Mouse (Mus musculus) kidney, embryonic 16.5 days (tissue): Measurements from ENCODE around the gene Gtf2a1l. TPM values are rescaled to one million over a fixed set of nuclear protein-coding genes. Genes with fewer than 3 reads are reported as not detected.
A peak's percentile ranks its signal among the peaks of the same experiment; 100 is the strongest.

Experiments
- ATAC-seq: fragments of 200-750 bp; cut with Nextera tagmentation; 2 replicates; pipeline ENCODE4 v1.8.0; 2017; ENCODE audit warnings: moderate TSS enrichment; ENCODE audit not compliant: low FRiP score, low TSS enrichment
- H3K27ac ChIP-seq: fragments of 300-500 bp; sonication (generic); 2 replicates; pipeline ENCODE4 v1.5.1; 2014; ENCODE audit warnings: low read length
- H3K27me3 ChIP-seq: fragments of 300-500 bp; sonication (generic); 2 replicates; pipeline ENCODE4 v1.6.1; 2014; ENCODE audit warnings: low read length, control low read depth, mixed read lengths; ENCODE audit not compliant: insufficient read depth
- H3K36me3 ChIP-seq: fragments of 300-500 bp; sonication (generic); 2 replicates; pipeline ENCODE4 v1.6.1; 2014; ENCODE audit warnings: low read length, control low read depth, mixed read lengths; ENCODE audit not compliant: insufficient read depth
- H3K4me1 ChIP-seq: fragments of 300-500 bp; sonication (generic); 2 replicates; pipeline ENCODE4 v1.6.1; 2014; ENCODE audit warnings: low read length, control low read depth, mixed read lengths; ENCODE audit not compliant: insufficient read depth
- H3K4me2 ChIP-seq: fragments of 300-500 bp; sonication (generic); replicated peaks from 2 replicates; pipeline ENCODE4 v1.6.1; 2014; ENCODE audit warnings: low read depth, low read length
- H3K4me3 ChIP-seq: fragments of 300-500 bp; sonication (generic); 2 replicates; pipeline ENCODE4 v1.5.1; 2014; ENCODE audit warnings: mild to moderate bottlenecking, low read length
- H3K9ac ChIP-seq: fragments of 300-500 bp; sonication (generic); replicated peaks from 2 replicates; pipeline ENCODE4 v1.6.1; 2014; ENCODE audit warnings: low read length
- H3K9me3 ChIP-seq: fragments of 300-500 bp; sonication (generic); 2 replicates; pipeline ENCODE4 v1.6.1; 2016; ENCODE audit warnings: low read length, control low read depth
- WGBS: fragments of 180-500 bp; shearing (Covaris S2); extraction: QIAGEN DNeasy Blood & Tissue Kit; methylation state at CpG from one replicate; pipeline ENCODE4 v1.1.7; 2014; 5-methylcytosine and 5-hydroxymethylcytosine counted together
- polyA plus RNA-seq: library from polyadenylated mRNA; unstranded; fragments of >200 nt; fragmentation: Nextera tagmentation; extraction: Ambion mirVana; gene quantifications from 2 replicates; pipeline ENCODE4 v1.2.1, GENCODE M21; 2015

Gene Gtf2a1l
- polyA plus RNA-seq, 1 experiment from 2014 or later, result not detected

DNA sequence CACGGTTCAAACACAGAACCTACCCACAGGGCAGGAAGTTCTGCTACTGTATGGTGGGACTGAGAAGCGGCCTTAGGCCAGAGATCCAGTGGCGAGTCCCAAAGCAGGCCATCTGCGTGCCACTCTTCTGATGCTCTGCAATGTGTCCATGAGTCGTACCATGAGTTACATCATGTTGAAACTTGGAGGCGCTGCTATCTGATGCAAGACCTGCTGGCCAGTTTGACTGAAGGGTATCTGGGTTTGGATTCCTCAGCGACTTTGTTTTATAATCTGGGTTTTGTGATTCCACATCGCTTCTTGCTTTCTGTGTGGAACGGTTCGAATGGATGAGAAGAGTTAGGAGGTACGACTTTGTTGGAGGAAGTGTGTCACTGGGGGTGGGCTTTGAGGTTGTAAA, 23.2 kb upstream of the Gtf2a1l start:
- Histone ChIP-seq H3K36me3 (peaks cover 25% of the 10 kb centered on the region), H3K4me1 (no peaks in the 10 kb centered on the region), H3K27me3 (no peaks in the 10 kb centered on the region), H3K9me3 (peaks cover 2% of the 10 kb centered on the region; the same call in 1 of the 2 replicates), H3K9ac (no peak overlapping the region), H3K4me3 (no peak overlapping the region), H3K27ac (no peak overlapping the region), H3K4me2 (no peak overlapping the region)
- ATAC-seq, result no peak
- WGBS, result 92% methylated on average over 11 of the region's 11 CpGs

DNA sequence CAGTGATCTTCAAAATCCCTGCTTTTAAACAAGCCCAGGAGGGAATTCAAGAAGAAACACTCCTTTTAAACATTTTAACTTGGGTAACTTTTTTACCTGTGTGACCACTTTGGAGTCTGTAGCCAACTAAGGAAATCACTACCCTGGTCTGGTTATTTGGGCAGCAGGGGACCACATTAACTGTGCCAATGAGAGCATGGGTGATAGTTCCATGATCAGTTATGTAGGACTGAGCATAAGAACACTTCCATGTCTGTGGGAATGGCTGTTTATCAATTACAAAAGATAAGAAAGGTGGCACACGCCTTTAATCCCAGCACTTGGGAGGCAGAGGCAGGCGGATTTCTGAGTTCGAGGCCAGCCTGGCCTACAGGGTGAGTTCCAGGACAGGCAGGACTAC, 21.3 kb upstream of the Gtf2a1l start:
- Histone ChIP-seq H3K4me2 (no peak overlapping the region), H3K27ac (no peak overlapping the region), H3K36me3 (peaks cover 23% of the 10 kb centered on the region; the same call in 1 of the 2 replicates), H3K4me3 (no peak overlapping the region), H3K9me3 (peaks cover 2% of the 10 kb centered on the region; the same call in 1 of the 2 replicates), H3K9ac (no peak overlapping the region), H3K4me1 (no peaks in the 10 kb centered on the region), H3K27me3 (no peaks in the 10 kb centered on the region)
- no peak for ATAC-seq
- 92% methylated on average over 3 of the region's 3 CpGs for WGBS

DNA sequence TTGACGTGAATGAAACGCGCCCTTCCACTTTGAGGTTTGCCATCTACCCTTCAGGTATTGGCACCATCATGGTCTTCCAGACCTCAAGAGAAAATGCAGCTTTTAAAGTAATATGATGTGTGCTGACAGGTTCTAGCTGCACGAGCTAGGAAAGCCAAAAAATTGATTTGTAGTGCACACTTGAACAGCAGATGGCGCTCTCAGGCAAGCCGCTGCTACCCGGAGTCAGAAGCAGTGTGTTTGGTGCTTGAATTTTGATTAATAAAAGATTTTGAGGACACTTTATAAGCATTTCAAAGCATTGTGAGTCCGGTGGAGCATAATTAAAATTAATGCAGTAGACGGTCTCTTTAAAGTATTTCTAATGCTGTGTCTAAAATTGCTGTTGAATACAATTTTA, 16.4 kb upstream of the Gtf2a1l start:
- Histone ChIP-seq H3K9ac (no peak overlapping the region), H3K4me3 (no peak overlapping the region), H3K9me3 (peaks cover 2% of the 10 kb centered on the region; the same call in 1 of the 2 replicates), H3K4me2 (no peak overlapping the region), H3K27me3 (no peaks in the 10 kb centered on the region), H3K27ac (no peak overlapping the region), H3K36me3 (0 out of 2 replicates have a peak, but pooled peaks cover 7% of the 10 kb centered on the region), H3K4me1 (no peaks in the 10 kb centered on the region)
- ATAC-seq, result no peak
- WGBS, result 11% methylated on average over 9 of the region's 9 CpGs

DNA sequence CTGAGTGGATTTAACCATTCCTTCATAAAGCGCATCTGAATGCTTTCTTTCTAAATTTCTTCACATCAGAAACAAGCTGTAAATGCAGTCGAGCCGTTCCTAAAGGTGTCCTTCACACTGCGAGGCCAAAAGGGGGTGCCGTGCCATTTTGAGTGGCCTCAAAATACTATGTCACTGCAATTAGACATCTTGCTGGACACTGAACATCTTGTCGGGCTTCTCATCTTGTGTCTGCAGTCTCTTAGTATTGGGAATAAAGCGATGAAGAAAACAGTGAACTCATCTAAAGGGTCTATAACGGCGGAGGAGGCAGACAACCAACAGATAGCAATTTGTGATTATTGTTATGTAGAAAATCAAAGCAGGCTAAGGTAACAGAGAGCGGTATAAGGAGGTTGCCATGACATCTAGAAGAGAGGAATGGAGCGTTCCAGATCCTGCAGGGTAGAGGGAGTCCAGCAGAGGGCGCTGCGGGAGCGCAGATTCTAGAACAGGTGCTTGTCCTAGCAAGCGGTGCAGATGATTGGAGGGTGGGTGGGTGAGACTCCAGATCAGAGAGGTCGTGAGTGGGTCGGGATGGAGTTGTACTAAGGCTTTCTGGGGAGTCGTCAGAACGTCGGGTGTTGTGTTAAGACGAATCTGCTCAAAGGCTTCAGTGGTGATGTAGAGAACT, 15.6 kb upstream of the Gtf2a1l start:
- Histone ChIP-seq H3K27me3 (no peaks in the 10 kb centered on the region), H3K4me1 (no peaks in the 10 kb centered on the region), H3K4me3 (no peak overlapping the region), H3K36me3 (0 out of 2 replicates have a peak, but pooled peaks cover 6% of the 10 kb centered on the region), H3K4me2 (no peak overlapping the region; the same call in 1 of the 2 replicates), H3K9ac (no peak overlapping the region), H3K27ac (no peak overlapping the region), H3K9me3 (peaks cover 2% of the 10 kb centered on the region; the same call in 1 of the 2 replicates)
- 19% methylated on average over 21 of the region's 21 CpGs for WGBS
- ATAC-seq, result peak; percentile 83

DNA sequence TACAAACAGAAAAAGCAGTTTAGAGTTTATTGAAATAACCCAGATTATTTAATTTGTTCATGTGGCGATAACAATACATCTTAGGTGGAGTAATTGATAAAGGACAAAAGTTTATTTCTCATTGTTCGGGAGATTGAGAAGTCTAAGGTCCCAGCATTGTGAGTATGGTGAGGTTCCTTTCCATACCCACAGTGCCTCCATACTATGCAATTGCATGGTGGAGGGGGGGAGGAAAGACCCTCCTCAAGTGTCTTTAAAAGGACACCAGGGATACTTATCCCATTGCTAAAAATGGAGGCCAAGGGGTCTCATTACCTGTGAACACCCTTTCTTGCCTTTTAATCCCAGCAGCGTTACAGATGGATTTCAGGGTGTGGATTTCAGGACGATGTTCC, 15.1 kb upstream of the Gtf2a1l start:
- WGBS, result 88% methylated on average over 4 of the region's 4 CpGs
- no peak overlapping the region for H3K27ac ChIP-seq
- H3K4me1 ChIP-seq, result no peaks in the 10 kb centered on the region
- H3K27me3 ChIP-seq, result no peaks in the 10 kb centered on the region
- no peak overlapping the region for H3K9ac ChIP-seq
- H3K9me3 ChIP-seq, result peaks cover 2% of the 10 kb centered on the region; the same call in 1 of the 2 replicates
- H3K4me2 ChIP-seq, result no peak overlapping the region
- ATAC-seq, result no peak
- H3K4me3 ChIP-seq, result no peak overlapping the region
- 0 out of 2 replicates have a peak, but pooled peaks cover 4% of the 10 kb centered on the region for H3K36me3 ChIP-seq

DNA sequence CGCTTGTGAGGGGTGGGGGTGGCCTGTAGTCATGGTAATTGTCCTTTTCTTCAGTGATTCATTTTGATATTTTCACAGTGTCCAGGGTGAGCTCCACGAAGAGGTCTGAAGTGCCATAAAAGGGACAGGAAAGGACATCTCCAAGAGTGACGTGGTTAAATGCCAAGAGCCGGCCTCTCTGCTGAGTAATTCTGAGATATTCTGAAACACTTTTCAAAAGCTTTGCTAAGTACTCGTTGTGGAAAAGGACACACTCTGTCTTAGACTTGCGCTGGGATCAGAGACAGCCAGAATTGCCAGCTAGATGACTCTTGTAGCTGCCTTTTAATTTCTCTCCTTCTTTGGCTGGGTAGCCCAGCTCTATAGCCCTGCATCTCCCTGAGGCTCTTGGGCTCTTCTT, 9.9 kb upstream of the Gtf2a1l start:
- Histone ChIP-seq H3K9me3 (no peaks in the 10 kb centered on the region), H3K27me3 (no peaks in the 10 kb centered on the region), H3K36me3 (no peaks in the 10 kb centered on the region), H3K27ac (no peak overlapping the region), H3K4me2 (no peak overlapping the region), H3K4me1 (no peaks in the 10 kb centered on the region), H3K9ac (no peak overlapping the region), H3K4me3 (no peak overlapping the region)
- no peak for ATAC-seq
- WGBS, result 76% methylated on average over 6 of the region's 6 CpGs

DNA sequence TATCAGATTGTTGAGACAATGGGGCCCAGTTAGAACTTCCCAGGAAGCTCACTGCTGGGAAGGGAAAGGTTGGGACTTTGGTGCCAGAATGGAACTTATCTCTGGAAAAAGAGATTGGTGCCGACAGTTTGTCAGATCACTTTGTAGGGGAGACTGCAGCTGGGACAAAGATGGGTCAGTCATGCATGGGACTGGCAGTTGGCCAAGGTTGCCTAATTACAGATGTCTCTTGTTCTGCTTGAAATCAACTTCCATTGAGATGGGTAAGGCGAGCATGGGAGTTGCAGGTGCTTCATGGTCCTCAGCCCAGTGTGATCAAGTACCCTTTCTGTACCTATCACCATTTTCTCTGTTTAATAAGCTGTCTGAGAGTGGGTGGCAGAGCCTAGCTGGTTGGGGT, 2.4 kb upstream of the Gtf2a1l start:
- Histone ChIP-seq H3K27ac (no peak overlapping the region), H3K9me3 (no peaks in the 10 kb centered on the region), H3K27me3 (peaks cover 2% of the 10 kb centered on the region; the same call in 1 of the 2 replicates), H3K36me3 (no peaks in the 10 kb centered on the region), H3K4me2 (no peak overlapping the region), H3K4me3 (no peak overlapping the region), H3K4me1 (no peaks in the 10 kb centered on the region), H3K9ac (no peak overlapping the region)
- ATAC-seq, result no peak
- 58% methylated on average over 2 of the region's 2 CpGs for WGBS

DNA sequence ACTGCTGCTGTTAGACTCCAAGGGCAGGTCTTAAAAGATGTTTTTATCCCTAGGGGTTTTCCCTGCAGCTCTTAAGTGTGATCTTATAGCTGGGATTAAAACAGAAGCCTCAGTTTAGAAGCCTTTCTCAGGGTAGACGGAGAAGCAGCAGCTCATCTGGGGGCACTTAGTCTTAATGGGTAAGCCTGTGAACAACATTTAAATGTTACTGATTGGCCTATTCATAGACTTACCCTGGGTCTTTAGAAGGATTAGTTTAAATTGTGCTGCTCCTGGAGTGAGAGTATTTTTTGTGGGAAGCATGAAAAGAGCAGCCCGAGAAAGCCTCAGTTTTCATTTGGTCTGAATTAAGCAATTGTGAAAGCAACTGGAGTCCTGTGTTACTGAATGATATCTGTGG, 1.5 kb downstream of the Gtf2a1l start:
- peaks cover 2% of the 10 kb centered on the region; the same call in 1 of the 2 replicates for H3K27me3 ChIP-seq
- no peak for ATAC-seq
- no peak overlapping the region for H3K27ac ChIP-seq
- no peak overlapping the region for H3K4me2 ChIP-seq
- H3K9me3 ChIP-seq, result no peaks in the 10 kb centered on the region
- no peak overlapping the region for H3K9ac ChIP-seq
- no peaks in the 10 kb centered on the region for H3K4me1 ChIP-seq
- WGBS, result 84% methylated on average over 2 of the region's 2 CpGs
- H3K4me3 ChIP-seq, result no peak overlapping the region
- H3K36me3 ChIP-seq, result no peaks in the 10 kb centered on the region

DNA sequence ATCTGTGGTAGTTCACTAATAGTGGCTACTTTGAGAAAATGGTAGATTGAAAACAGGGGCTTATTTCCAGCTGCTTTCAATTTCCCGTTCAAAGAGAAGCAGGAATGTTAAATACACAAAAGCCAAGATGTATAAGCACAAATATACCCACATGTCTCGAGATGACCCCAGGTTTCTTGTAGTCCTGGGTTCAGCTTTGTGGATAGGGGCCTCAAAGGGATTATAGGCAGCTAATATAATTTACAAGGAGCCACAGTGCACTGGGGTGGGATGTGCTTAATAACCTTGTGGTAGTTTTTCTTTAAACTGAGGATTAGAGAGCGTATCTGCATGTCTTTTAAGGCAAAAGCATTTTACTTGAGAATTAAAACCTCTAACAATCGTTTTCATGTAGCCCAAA, 2.3 kb downstream of the Gtf2a1l start:
- Histone ChIP-seq H3K27me3 (peaks cover 2% of the 10 kb centered on the region; the same call in 1 of the 2 replicates), H3K4me2 (no peak overlapping the region), H3K4me1 (no peaks in the 10 kb centered on the region), H3K9ac (no peak overlapping the region), H3K9me3 (no peaks in the 10 kb centered on the region), H3K4me3 (no peak overlapping the region), H3K27ac (no peak overlapping the region), H3K36me3 (no peaks in the 10 kb centered on the region)
- ATAC-seq, result no peak
- WGBS, result 58% methylated on average over 4 of the region's 4 CpGs
